Mouse (Mus musculus) CH12.LX (cell line): Measurements from ENCODE around the gene Ptbp1.

ENCODE experiments used
- CHD2 ChIP-seq: IDR thresholded peaks from 2 replicates; pipeline ENCODE4 v1.6.1; 2011; ENCODE audit warnings: low read length, improper control_type of control experiment
- E2F4 ChIP-seq: IDR thresholded peaks from 2 replicates; pipeline ENCODE4 v1.6.1; 2011; ENCODE audit warnings: low read depth, low read length, improper control_type of control experiment; ENCODE audit not compliant: insufficient replicate concordance
- HCFC1 ChIP-seq: IDR thresholded peaks from 2 replicates; pipeline ENCODE4 v1.6.1; 2012; ENCODE audit warnings: low read depth, mild to moderate bottlenecking, inconsistent platforms, low read length, improper control_type of control experiment
- MYC ChIP-seq: IDR thresholded peaks from 2 replicates; pipeline ENCODE4 v1.6.1; 2011; ENCODE audit warnings: low read depth, mild to moderate bottlenecking, improper control_type of control experiment, low read length
- POLR2A ChIP-seq: IDR thresholded peaks from 2 replicates; pipeline ENCODE4 v1.6.1; 2011; ENCODE audit warnings: low read depth, mild to moderate bottlenecking, improper control_type of control experiment, low read length
- RCOR1 ChIP-seq: conservative IDR thresholded peaks from 2 replicates; pipeline ENCODE4 v1.6.1; 2012; ENCODE audit warnings: low read depth, mild to moderate bottlenecking, inconsistent platforms, low read length, improper control_type of control experiment
- UBTF ChIP-seq: IDR thresholded peaks from 2 replicates; pipeline ENCODE4 v1.6.1; 2012; ENCODE audit warnings: low read depth, mild to moderate bottlenecking, inconsistent platforms, low read length, improper control_type of control experiment, moderate library complexity
- ZC3H11A ChIP-seq: IDR thresholded peaks from 2 replicates; pipeline ENCODE4 v1.6.1; 2012; ENCODE audit warnings: low read depth, mild to moderate bottlenecking, inconsistent platforms, low read length, improper control_type of control experiment

DNA sequence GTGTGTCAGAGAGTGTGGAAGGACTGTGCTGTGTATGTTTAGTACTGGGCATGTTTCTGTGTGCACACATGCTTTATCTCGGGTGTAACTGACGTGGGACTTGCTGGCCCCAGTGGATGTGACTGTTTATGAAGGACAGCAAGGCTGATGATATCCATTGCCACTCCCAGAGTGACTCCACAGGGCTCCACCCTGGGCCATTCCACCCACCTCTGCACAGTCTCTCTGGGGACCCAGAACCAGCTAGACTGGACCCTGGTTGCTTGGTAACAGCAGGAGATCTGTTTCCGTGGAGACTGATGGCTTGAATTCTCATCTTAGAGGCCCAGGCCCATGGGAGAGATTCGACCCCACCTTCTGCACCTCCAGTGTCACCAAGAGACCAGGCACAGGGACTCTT lies 36.0 kb upstream of the Ptbp1 start:
- no peak for TF ChIP-seq POLR2A
- TF ChIP-seq UBTF: no peak
- no peak for TF ChIP-seq MYC
- no peak for TF ChIP-seq HCFC1
- TF ChIP-seq E2F4: no peak
- no peak for TF ChIP-seq CHD2
- no peak for TF ChIP-seq RCOR1
- TF ChIP-seq ZC3H11A: no peak
